Mouse (Mus musculus) activated CD4-positive, CD25-positive, alpha-beta regulatory T cell, adult 4 months (primary cell): ENCODE measurements around the gene Man1c1. TPM values are rescaled to one million over a fixed set of nuclear protein-coding genes. Genes with fewer than 3 reads are reported as not detected.
A peak's percentile ranks its signal among the peaks of the same experiment; 100 is the strongest.

Experiments
- ATAC-seq: one replicate; pipeline ENCODE4 v1.8.0; 2017
- polyA plus RNA-seq, 2 experiments: library from polyadenylated mRNA; unstranded; fragments of 100-300 nt; shearing (Covaris generic); gene quantifications; one replicate each; pipeline ENCODE4 v1.2.1; 2017

The Man1c1 gene
- polyA plus RNA-seq, 2 experiments from 2014 or later, result 1.0 to 1.9 TPM

DNA sequence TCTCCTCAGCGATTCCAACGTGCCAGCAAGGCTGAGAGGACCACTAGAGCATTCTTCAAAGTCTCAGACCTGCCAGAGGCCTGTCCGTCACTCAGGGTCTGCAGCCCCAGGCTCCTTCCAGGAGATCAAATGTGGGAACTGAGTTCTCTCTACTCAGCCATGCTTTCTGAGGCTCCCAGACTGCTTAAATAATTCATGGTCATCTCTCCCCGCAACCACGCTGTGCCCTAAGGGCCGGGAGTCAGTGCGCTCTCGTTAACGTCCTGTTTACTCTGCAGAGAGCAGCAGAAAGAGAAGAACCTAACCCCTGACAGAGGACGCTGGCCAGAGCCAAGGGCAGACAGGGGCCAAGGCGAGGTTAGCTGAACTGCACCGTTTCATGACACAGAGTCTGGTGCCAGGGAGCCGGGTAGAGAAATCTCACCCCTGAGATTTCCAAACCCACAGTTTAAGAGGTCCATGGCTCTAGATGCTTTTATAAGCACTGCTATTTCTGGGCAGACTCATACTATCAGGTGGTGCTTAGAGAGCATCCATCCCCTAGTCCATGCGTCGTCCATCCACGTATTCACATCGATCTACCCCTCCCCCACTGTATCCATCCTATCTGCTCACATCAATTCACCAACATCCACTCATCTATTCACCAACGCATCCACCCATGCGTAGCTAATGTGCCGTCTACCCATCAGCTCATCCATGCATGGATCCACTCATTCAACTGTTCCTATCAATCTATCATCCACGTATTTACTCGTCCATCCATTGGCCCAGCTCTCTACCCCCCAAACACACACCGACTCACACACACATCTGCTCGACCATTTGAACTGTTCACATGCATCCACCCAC lies 131.4 kb downstream of the Man1c1 start:
- ATAC-seq, result no peak

DNA sequence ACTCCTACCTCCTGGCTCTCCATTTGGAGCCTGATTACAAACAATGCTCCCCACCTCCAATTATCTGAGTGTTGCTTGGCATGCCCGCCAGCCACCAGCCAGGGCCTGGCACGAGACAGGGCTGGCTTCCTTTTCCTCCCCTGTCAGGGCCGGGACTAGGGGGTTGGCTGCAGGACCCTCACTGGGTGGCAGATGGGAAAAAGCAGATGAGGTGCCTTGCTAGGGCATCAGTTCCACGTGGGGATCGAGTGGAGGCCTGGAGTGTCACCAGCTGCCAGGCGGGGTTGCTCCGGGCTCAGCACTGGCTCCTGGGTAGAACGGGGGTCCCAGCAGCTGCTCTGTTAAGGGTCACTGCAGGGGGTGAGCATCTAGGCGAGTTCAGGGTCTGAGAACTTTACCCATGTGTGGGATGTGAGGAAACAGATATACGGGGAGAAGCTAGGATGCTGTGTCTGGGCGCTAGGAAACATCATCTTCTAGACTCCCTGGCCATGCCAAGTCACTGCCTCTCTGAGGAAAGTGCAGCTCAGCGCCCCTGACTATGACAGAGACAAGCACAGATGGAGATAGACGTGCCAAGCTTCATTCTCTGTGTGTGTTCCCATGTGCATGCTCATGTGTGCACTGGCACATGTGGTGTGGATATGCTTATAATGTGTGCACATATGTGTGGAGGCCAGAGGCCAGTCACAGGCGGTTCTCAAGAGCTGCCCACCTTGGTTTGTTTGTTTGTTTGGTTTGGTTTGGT lies 133.2 kb downstream of the Man1c1 start:
- ATAC-seq, result no peak

DNA sequence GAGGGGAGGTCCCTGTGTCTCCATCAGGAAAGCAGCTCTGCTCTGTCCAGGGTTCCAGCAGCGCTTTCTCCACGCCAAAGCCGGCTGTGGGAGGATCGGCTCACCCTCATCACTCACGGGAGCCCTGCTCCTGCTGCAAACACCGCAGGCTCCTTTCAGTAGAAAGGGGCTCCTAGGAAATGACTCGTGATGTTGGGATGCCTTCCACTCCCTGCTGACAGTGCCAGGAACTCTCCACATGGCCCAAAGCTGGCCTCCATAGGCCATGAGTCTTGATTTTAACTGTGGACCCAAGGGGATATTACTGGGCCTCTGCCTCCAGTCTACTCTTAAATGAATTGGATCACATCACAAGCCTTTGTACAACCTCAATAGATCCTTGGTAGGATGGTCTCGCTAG lies 134.3 kb downstream of the Man1c1 start:
- no peak for ATAC-seq

DNA sequence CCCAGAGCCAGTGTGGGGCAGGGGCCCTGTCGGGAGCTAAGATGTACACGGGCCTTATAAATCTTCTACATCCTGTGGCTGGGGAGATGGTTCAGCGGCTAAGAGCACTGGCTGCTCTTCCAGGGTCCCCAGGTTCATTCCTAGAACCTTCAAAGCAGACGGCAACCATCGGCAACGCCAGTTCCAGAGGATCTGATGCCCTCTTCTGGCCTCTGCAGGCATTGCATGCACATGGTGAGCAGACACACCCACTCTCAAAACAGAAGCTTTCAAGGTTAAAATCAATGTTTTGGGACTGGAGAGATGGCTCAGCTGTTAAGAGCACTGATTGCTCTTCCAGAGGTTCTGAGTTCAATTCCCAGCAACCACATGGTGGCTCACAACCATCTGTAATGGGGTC lies 134.9 kb downstream of the Man1c1 start:
- no peak for ATAC-seq

DNA sequence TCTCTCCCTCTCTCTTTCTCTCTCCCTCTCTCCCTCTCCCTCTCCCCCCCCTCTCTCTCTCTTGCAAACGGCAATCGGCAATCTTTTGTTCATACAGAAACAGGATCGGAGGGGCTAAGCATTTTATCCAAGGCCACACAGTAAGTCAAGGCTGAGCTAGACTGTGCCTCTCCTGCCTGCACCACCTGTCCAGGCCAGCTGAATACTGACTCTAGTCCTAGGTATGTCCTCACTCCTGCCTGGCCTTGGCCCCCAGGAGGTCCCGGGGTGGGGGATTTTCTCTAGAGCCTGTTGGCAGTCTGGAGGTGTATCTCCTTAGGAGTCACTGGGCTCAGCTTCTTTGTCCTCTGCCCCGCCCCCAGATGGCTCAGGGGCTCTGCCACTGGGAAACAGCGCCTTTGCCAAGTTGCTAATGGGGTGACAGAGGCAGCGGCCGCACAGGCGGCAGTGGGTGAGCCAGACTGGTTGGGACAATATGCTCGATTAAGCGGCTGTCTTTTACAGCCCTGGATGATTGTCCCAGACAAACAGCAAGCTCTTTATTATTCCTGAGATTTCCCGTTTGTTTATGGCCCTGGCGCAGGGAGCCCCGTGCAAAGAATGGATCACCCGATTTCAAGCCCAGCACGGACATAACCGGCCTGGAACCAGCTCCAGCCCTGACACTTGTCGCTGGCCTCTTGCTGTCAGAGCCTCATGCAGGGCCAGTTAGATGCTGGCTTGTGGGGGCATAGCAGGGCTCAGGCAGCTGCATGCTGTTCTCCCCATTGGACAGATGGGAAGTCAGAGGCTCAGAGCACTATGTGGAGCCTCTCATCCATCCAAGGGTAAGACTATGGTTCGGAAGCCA lies 136.5 kb downstream of the Man1c1 start:
- no peak for ATAC-seq

DNA sequence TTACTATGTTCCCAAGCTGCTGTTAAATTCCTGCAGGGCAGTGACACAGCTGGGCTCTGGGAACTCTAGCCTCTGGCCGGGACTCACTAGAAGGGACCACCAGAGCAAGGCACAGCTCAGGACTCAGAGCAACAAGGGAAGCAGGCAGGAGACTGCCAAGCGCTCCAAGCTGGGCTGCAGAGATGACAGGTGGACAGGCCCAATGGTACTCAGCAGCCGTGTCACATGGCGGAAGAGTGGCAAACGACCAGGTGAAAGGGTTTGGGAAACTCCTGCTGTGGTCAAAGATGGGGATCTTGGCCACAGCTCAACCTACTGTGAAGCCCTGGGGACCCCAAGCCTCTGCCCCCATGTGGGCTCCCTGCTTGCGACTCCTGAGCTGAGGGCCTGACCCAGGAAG lies 140.0 kb downstream of the Man1c1 start:
- no peak for ATAC-seq

DNA sequence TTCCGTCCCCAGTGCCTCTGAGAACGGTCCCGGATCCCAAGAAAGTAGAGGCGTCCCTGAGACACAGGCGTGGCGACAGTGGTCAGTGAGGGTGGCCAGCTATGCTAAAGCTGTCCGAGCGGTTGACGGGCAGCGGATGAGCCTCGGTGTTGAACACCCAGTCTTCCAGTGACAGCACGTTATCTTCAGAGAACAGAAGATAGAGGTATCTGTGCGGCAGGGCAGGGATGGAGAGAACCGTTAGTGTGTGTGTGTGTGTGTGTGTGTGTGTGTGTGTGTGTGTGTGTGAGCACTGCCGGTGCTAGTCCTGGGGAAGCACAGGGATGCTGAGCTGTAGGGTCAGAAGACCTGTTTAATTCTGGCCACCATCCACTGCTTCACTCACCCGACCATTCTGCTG lies 140.5 kb downstream of the Man1c1 start:
- no peak for ATAC-seq

DNA sequence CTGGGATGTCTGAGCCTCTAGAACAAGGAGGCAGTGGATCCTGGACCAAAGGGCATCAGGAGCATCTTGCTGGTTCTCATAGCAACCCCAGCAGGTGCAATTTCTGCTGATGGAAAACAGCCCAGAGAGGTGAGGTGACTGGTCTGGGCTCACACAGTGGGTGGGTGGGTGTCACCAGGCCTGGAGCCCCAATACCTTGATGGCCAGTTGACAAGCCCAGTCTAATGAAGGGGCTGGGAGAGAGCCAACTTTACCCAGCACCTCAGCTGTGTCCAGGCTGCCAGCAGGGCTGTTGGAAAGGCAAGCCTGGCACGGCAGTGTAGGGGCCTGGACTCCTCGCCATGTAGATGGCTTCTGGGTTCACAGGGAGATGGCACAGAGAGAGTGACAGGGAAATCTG lies 142.1 kb downstream of the Man1c1 start:
- no peak for ATAC-seq

DNA sequence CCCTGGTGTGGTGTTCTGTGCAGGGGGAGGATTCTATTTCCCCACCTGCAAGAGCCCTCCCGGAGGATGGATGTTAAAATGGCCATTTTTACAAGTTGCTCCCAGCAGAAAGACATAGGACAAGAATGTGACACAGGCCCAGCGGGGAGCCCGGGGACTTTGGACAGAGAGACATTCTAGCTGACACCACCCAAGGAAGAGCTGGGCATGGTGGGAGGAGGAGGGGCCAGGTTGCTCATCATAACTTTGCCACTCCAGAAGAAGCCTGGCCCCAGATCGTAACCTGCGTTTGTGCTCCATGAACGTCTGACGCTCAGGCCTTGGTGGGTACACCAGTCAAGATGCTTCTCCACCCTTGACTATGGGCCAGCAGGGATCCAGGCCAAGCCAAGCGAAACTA lies 143.4 kb downstream of the Man1c1 start:
- no peak for ATAC-seq

DNA sequence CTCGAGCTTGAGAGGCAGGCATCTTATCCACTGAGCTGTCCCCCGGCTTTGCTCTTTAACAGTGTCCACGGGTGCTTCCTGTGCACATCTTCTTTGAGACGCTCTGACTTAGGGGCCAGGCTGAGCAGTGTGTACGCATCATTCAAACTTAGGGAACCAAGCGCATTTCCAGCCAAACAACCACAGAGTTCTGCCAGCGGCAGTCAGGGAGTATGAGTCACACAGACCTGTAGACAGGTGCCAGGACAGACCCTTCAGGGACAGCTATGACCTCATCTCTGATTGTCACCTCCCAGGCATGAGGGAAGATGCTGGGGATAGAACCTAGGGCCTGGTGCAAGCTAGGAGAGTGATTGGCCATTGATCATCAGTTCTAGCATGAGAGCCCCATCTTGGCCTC lies 144.9 kb downstream of the Man1c1 start:
- ATAC-seq, result no peak

DNA sequence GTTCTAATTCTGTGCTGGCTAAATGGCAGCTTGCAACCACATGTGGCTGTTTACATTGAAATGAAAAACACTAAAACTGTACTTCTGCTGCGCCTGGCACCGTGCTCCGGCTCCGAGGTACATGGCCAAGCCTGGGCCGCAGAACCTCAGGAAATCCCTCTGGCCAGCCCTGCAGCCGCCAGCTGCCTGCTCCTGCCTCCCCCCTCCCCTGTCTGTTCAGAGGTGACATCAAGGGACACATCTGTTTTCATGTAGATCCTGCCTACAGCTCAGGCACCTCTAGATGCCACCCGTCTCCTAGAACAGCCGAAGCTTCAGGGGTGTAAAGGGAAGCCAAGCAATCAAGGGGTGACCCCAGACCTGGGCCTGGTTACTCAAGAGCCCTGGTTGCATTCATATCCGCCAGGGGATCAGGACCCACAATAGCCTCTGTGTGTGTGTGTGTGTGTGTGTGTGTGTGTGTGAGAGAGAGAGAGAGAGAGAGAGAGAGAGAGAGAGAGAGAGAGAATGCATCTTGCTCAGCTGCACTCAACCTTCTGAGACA lies 145.4 kb downstream of the Man1c1 start:
- no peak for ATAC-seq

DNA sequence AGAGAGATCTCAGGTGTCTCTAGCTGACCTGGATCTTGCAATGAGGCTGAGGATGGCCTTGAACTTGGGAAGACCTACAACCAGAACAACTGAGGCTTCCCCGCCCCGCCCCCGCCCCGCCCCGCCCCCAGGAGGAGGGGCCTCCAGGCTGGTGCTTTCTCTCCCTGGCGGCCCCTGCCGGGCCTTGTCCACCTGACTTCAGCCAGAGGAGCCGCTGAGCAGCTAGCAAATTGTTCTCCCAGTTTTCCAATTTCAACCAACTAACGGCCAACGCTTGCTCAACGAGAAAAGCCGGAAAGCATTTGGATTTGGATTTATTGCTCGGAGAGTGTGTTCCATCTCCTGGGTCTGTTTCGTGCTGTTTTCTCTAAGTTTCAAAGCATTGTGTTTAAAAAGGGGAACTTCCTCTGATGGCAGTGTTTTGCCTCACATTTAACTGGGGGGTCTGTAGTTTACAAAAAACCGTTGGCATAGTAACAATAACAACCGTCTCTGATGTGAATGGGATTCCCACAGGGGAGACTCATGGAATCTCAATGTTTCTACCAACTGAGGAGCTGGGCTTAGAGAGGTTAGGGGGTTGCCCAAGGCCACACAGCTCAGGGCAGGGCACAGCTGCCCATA lies 146.4 kb downstream of the Man1c1 start:
- no peak for ATAC-seq

DNA sequence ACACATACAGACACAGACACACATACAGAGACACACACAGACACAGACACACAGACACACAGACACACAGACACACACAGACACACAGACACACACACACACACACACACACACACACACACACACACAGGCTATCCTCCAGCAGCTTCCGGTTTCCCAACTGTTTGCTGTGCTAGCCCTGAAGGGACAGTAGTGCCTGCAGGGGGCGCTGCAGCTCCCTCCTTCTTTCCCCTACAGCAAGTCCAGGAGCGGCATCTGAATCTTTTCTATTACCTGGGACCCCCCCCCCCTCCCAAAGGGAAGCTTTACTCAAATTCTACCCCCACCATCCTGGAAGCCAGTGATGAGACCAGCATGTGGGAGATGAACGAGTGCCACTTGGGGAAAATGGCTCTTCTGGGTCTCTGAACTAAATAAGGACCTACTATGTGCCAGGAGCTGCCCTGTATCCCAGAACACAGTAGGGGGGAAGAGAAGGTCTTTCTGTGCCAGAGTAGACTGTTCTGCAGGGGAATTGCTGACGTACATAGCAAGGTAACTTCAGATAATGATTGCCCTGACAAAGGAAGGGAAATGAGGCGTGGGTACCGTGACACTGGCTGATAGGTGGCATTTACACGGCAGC lies 148.0 kb downstream of the Man1c1 start:
- ATAC-seq, result no peak

DNA sequence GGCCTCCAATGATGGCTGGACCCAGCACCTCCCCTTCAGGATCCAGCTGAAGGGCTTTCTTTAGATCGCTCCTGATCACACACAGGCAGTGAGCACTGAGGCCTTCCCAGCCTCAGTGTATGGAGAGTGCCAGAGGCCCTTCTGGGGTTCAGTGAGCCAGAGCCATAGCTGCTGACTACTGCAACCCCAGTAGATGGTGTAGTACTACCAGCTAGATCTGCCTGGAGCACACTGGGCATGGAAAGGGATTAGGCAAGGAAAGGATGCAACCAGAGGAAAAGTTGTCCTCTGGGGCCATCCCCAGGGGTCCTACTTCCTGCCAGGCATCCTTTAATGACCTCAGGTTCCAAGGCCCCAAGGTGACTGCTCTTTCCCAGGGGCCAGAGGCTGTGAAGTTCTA lies 150.5 kb downstream of the Man1c1 start:
- ATAC-seq, result no peak

DNA sequence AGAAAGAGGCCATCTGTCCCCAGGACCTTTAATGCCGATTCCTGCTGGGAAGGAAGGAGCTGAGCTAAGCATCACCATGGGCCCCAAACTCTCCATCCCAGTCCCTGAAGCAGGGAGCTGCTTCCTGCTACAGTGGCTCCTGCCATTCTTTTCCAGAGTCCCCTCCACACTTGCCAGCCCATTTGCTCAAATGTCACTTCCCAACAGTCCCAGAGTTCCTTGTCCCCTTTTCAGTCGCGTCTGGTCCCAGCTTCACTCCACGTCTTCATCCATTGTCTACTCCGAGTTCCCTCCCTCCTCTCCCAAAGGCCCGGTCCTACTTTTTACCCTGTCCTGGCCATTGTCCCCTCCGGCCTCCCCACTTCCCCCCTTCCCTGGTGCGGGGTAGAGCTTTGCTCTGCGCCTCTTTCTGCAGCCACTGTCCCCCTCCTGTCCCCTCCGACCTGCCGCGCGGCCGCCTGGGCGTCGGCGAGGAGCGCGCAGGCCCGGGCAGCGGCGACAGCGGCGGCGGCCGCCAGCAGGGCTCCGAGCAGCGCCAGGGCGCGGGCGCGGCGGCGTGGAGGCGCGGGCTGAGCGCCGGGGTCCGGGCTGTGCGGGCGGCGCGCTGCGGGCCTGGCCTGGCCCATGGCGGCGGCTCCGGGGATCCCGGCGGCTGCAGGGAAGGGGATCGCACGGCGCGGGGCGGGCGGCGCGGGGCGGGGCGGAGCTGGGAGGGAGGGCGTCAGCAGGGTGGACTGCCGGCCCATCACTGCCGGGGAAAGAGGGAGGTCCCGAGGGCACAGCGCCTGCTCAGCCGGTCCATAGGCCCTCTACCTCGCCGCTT lies 152.4 kb downstream of the Man1c1 start, which contains the start of gene Selenon:
Gene Selenon, minus strand, starts transcription at position 673 of the 823 bp plus-strand sequence.
- ATAC-seq, result no peak

DNA sequence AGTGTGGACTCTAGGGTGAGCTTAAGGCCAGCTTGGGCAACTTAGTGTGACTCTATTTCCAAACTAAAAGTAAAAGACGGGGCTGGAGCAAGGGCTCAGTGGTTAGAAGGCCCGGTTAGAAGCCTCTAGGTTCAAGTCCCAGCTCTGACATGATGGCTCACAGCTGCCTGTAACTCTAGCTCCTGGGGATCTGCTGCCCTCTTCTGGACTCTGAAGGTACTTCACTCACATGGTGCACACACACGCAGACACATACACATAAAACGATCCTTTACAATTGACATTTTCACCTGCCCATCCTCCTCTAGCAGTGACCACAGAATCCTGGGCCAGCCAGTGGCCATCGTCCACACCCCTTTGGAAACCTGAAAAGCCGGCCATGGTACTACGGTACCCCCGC lies 154.2 kb downstream of the Man1c1 start:
- ATAC-seq, result no peak

DNA sequence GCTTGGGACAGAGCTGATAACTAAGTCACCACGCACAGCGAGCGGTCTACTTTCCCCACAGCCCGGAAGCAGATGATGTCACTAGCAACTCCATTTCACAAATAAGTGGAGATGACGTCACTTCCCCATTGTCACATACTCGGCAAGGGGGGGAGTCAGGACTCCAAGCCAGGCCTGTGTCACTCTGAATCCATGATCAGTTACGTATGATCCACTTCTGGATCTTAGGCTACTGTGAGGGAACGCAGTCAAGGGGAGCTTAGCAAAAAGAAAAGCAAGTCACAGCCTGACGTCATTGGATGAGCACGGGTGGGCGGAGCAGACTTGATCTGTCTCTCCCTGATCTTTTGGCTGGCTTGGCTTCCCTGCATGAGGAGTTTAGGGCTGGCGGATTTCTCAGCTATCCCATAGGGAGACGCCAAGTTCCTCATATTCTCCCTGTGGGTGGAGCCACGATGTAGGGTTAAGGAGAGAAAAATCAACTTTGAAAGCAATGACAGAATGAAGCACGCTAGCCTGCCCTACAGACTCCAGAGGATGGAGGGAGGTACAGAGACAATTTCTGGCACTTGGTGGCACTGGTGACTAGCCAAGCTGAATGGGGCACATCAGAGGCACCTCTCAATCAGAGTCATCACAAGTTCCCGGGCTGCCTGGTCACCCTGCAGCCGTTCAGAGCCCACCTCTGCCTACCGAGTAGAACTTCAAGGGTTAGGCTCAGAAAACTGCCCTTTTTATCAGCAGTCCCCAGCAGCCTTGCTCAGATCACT lies 155.7 kb downstream of the Man1c1 start:
- ATAC-seq, result no peak

DNA sequence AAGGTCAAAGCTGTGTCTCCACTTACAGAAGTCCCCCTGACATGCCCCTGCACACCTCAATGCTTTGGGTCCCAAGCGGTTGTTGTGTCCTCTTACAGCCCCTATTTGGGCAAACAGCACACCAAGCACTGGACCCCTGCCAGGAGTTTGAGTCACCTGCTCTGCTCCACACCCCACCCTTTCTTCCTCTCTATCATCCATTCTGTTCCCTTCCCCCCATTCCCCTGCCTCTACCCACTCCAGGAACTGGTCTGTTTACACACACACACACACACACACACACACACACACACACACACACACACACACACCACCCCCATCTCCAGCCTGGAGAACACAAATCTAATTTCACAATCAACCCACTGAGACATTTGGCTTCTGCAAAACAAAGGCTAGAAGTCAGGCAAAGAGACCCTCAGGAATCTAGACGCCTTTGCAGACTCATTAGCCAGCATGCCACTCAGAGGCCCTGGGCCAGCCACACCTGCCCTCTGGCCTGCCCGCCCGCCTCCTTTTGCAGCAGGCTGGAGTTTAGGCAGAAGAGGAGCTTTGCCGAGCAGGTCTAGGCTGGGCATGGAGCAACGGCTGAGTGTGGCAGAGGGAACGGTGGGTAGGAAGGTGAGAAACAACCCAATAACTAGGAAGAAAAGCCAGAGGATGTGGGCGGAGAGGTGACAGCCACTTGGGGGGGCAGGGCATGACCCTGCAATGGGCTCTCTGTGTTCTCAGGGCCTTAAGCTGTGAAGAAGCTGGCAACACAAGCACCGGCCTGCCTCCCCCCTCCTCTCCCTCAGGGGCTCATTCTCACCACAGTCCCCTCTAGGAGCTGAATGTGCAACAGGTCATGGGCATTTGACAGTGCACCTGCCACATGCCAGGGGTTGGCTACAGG lies 157.0 kb downstream of the Man1c1 start:
- no peak for ATAC-seq

DNA sequence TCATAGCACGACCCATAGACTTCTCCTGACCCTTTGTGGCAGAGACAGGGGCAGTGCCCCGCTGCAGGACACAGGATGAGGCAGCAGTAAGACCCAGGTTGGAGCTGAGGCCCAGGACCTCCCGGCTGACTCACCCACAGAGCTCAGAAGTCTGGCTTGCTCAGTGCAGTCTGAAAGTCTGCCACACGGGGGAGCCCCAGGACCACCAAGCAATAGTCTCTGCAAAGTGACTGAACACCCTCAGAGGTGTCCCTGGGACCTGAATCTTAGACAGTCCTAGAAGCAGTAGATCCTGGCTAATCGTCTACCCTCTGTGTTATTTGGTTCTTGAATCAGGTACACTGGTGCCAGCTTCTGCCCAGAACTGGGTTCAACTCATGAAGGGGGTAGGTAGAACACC lies 160.8 kb downstream of the Man1c1 start:
- peak; percentile 87 for ATAC-seq
